Mouse (Mus musculus) stomach, embryonic 14.5 days (tissue): ENCODE data around the gene Adarb2. TPM values are rescaled to one million over a fixed set of nuclear protein-coding genes. Genes with fewer than 3 reads are reported as not detected.

Experiments
- ATAC-seq: fragments of 200-750 bp; cut with Nextera tagmentation; 2 replicates; pipeline ENCODE4 v1.8.0; 2017; ENCODE audit warnings: low read depth, moderate TSS enrichment; ENCODE audit not compliant: insufficient number of reproducible peaks, insufficient read depth, low FRiP score
- H3K27ac ChIP-seq: fragments of 300-500 bp; sonication (generic); 2 replicates; pipeline ENCODE4 v1.5.1; 2014; ENCODE audit warnings: mild to moderate bottlenecking, low read length, moderate library complexity, mixed read lengths
- H3K27me3 ChIP-seq: fragments of 300-500 bp; sonication (generic); 2 replicates; pipeline ENCODE4 v1.6.1; 2014; ENCODE audit warnings: low read length, control low read depth, mixed read lengths; ENCODE audit not compliant: control insufficient read depth, insufficient read depth
- H3K36me3 ChIP-seq: fragments of 300-500 bp; sonication (generic); 2 replicates; pipeline ENCODE4 v1.6.1; 2014; ENCODE audit warnings: mild to moderate bottlenecking, control low read depth, low read length, moderate library complexity, mixed read lengths; ENCODE audit not compliant: control insufficient read depth, insufficient read depth
- H3K4me1 ChIP-seq: fragments of 300-500 bp; sonication (generic); 2 replicates; pipeline ENCODE4 v1.6.1; 2014; ENCODE audit warnings: low read length, control low read depth, mixed read lengths; ENCODE audit not compliant: control insufficient read depth, insufficient read depth
- H3K4me2 ChIP-seq: fragments of 300-500 bp; sonication (generic); replicated peaks from 2 replicates; pipeline ENCODE4 v1.6.1; 2014; ENCODE audit warnings: low read depth, low read length, control low read depth
- H3K4me3 ChIP-seq: fragments of 300-500 bp; sonication (generic); 2 replicates; pipeline ENCODE4 v1.5.1; 2014; ENCODE audit warnings: low read depth, low read length, control low read depth
- H3K9ac ChIP-seq: fragments of 300-500 bp; sonication (generic); replicated peaks from 2 replicates; pipeline ENCODE4 v1.6.1; 2014; ENCODE audit warnings: low read depth, mild to moderate bottlenecking, control low read depth, low read length, moderate library complexity, mixed read lengths
- H3K9me3 ChIP-seq: fragments of 300-500 bp; sonication (generic); 2 replicates; pipeline ENCODE4 v1.6.1; 2016; ENCODE audit warnings: low read depth, low read length, control low read depth; ENCODE audit not compliant: control insufficient read depth
- WGBS: fragments of 180-500 bp; shearing (Covaris S2); extraction: QIAGEN DNeasy Blood & Tissue Kit; methylation state at CpG from one replicate; pipeline ENCODE4 v1.1.7; 2014; 5-methylcytosine and 5-hydroxymethylcytosine counted together
- polyA plus RNA-seq: library from polyadenylated mRNA; unstranded; fragments of >200 nt; fragmentation: Nextera tagmentation; extraction: Ambion mirVana; gene quantifications from 2 replicates; pipeline ENCODE4 v1.2.1, GENCODE M21; 2014

Gene Adarb2
- polyA plus RNA-seq, 1 experiment from 2014 or later, result 1.3 TPM

GRCm38 (mm10) chr13:8487756-8488434 is 285.2 kb downstream of the Adarb2 start:
- Histone ChIP-seq H3K4me3 (no peak overlapping the region), H3K36me3 (no peaks in the 10 kb centered on the region), H3K4me1 (no peaks in the 10 kb centered on the region), H3K27ac (no peak overlapping the region), H3K4me2 (no peak overlapping the region), H3K27me3 (no peaks in the 10 kb centered on the region), H3K9ac (no peak overlapping the region), H3K9me3 (no peaks in the 10 kb centered on the region)
- 48% methylated on average over 5 of the region's 5 CpGs for WGBS
- no peak for ATAC-seq

DNA sequence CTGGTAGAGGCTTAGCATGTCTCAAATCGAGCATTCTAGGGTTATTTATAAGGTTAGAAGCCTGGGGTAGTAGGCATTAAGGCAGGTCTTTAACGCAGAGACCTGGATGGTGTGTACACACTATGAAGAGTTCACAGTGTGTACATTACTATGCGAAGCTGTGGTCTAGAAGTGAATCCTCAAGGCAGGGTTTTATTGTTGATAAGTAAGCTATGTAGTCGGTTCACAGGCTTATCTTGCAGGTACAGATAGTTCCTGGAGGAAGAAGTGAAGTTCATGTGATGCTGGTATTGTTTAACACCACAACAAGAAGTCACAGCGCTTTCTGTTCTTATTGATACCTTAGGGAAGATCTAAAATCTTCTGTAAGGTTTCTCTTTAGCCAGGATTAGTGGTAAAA is 290.7 kb downstream of the Adarb2 start:
- no peaks in the 10 kb centered on the region for H3K36me3 ChIP-seq
- no peaks in the 10 kb centered on the region for H3K27me3 ChIP-seq
- H3K9me3 ChIP-seq, result no peaks in the 10 kb centered on the region
- H3K27ac ChIP-seq, result no peak overlapping the region
- H3K9ac ChIP-seq, result no peak overlapping the region
- ATAC-seq, result no peak
- no peak overlapping the region for H3K4me2 ChIP-seq
- no peaks in the 10 kb centered on the region for H3K4me1 ChIP-seq
- H3K4me3 ChIP-seq, result no peak overlapping the region
- WGBS, result 81% methylated on average over 5 of the region's 5 CpGs

GRCm38 (mm10) chr13:8499551-8499950 is 296.9 kb downstream of the Adarb2 start:
- no peaks in the 10 kb centered on the region for H3K27me3 ChIP-seq
- no peaks in the 10 kb centered on the region for H3K9me3 ChIP-seq
- 80% methylated on average over 5 of the region's 5 CpGs for WGBS
- ATAC-seq, result no peak
- H3K9ac ChIP-seq, result no peak overlapping the region
- H3K27ac ChIP-seq, result no peak overlapping the region
- H3K4me2 ChIP-seq, result no peak overlapping the region
- H3K36me3 ChIP-seq, result no peaks in the 10 kb centered on the region
- H3K4me1 ChIP-seq, result no peaks in the 10 kb centered on the region
- H3K4me3 ChIP-seq, result no peak overlapping the region

DNA sequence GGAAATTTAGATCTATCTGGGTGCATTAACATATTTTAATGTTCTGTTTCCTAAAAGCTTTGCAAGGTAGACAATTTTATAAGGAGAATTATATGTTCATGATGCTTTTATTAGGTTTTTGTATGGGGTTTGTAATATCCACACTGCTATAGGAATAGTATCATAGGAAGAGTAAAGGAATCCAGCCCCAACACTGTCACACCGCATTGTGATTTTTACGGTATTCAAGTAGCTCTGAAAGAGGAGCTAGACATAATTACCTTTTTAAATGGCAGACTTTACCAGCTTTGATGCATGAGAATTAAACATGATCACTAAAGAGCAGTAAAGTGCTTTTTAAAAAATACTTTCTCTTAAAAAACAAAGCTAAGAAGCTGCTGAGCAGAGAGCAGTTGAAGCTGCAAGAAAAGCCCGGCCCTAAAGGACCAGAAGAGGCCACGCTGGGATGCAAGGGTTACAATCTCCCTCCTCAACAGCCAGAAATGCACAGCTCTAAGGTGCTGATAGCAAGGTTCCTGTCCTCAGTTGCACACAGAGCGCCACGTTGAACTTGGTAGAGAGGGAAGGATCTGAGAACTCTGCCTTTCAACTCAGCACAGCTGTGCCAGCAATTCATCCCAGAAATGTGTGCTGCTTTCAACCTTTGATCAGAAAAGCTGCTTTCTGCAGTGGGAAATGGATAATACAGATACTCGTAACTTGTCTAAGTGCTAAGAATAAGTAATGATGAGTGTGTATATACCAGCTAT is 308.6 kb downstream of the Adarb2 start:
- H3K27me3 ChIP-seq, result no peaks in the 10 kb centered on the region
- no peaks in the 10 kb centered on the region for H3K4me1 ChIP-seq
- no peaks in the 10 kb centered on the region for H3K36me3 ChIP-seq
- no peak overlapping the region for H3K4me2 ChIP-seq
- no peak overlapping the region for H3K9ac ChIP-seq
- H3K27ac ChIP-seq, result no peak overlapping the region
- H3K9me3 ChIP-seq, result no peaks in the 10 kb centered on the region
- H3K4me3 ChIP-seq, result no peak overlapping the region
- 71% methylated on average over 7 of the region's 7 CpGs for WGBS
- ATAC-seq, result no peak

DNA sequence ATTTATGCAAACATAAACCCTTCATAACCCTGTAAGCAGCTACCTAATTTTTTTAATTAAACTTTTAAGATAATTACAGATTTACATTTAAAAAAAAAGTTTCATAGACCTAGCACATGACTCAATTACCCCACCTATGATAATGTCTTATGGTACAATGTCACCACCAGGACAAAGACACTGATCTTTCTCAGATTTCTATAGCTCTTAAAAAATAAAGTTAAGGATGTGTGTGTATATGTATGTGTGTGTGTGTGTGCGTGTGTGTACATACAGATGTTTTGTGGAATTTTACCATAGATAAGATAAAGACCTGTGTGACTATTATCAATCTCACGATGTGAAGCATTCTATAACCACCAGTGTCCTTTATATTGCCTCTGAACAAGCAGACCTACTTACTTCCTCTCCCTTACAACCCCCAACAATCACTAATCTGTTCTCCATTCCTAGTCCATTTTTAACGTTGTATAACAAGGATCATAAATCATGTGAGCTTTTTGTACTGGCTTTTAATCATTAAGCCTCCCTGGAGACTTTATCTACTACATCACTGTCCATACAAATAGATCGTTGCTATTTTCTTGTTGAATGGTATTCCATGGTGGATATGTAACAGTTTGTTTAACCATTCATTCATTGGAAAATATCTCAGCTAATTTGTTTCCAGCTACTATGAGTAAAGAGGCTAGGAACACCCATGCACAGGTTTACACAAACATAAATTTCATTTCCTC is 313.5 kb downstream of the Adarb2 start:
- Histone ChIP-seq H3K27ac (no peak overlapping the region), H3K4me2 (no peak overlapping the region), H3K9me3 (no peaks in the 10 kb centered on the region), H3K9ac (no peak overlapping the region), H3K27me3 (no peaks in the 10 kb centered on the region), H3K4me3 (no peak overlapping the region), H3K36me3 (no peaks in the 10 kb centered on the region), H3K4me1 (no peaks in the 10 kb centered on the region)
- 39% methylated on average over 4 of the region's 4 CpGs for WGBS
- no peak for ATAC-seq

DNA sequence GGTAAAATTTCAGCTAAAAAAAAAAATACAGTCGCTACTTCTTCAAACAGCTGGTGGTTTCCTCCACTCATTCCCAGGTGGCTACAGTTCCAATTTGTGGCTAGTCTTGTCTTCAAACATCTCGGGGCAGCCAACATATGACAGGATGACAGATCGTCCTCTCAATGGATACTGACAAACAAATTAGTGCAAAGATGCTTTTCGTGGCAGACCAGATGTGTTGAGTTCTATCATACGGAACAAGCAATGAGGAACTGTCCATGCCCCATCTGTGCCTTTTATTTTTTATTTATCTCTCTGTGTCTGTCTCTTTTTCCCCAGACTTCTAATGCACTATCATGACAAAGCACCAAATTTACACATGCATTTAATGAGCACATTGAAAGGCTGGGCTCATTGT is 316.5 kb downstream of the Adarb2 start:
- Histone ChIP-seq H3K27me3 (no peaks in the 10 kb centered on the region), H3K9ac (no peak overlapping the region), H3K36me3 (no peaks in the 10 kb centered on the region), H3K4me2 (no peak overlapping the region), H3K27ac (no peak overlapping the region), H3K9me3 (no peaks in the 10 kb centered on the region), H3K4me1 (no peaks in the 10 kb centered on the region), H3K4me3 (no peak overlapping the region)
- ATAC-seq, result no peak
- WGBS, result 79% methylated on average over 5 of the region's 5 CpGs

- H3K9ac ChIP-seq, result no peak overlapping the region
- no peaks in the 10 kb centered on the region for H3K4me1 ChIP-seq
- WGBS, result 48% methylated on average over 9 of the region's 9 CpGs
- no peak overlapping the region for H3K4me3 ChIP-seq
- peak; percentile 58; the same call in 1 of the 2 replicates for ATAC-seq
- no peaks in the 10 kb centered on the region for H3K36me3 ChIP-seq
- H3K27me3 ChIP-seq, result no peaks in the 10 kb centered on the region
- H3K4me2 ChIP-seq, result no peak overlapping the region
- H3K9me3 ChIP-seq, result no peaks in the 10 kb centered on the region
- H3K27ac ChIP-seq, result no peak overlapping the region
Measured at GRCm38 (mm10) chr13:8525748-8526631, 323.3 kb downstream of the Adarb2 start.
